Mouse (Mus musculus) bone marrow, adult 2 months (tissue): ENCODE measurements around the gene Fam217a. TPM values are rescaled to one million over a fixed set of nuclear protein-coding genes. Genes with fewer than 3 reads are reported as not detected.
"Not testable (repeated sequence)": the region's sequence is repeated elsewhere in the genome, so short reads cannot be mapped to it uniquely, and the experiment has no call there.

ENCODE experiments used
- H3K27ac ChIP-seq: fragments of 200-500 bp; 2 replicates; pipeline ENCODE4 v1.5.1; 2012; ENCODE audit warnings: low read depth, mild to moderate bottlenecking, control low read depth, inconsistent platforms, low read length; ENCODE audit not compliant: control insufficient read depth, poor library complexity, insufficient read depth
- H3K4me1 ChIP-seq: fragments of 200-500 bp; 2 replicates; pipeline ENCODE4 v1.6.1; 2011; ENCODE audit warnings: low read length; ENCODE audit not compliant: control insufficient read depth, insufficient read depth
- H3K4me3 ChIP-seq: fragments of 200-500 bp; replicated peaks from 2 replicates; pipeline ENCODE3; 2011; ENCODE audit warnings: mild to moderate bottlenecking, low read depth, low read length, control low read depth; ENCODE audit not compliant: control insufficient read depth
- CTCF ChIP-seq: fragments of 200-500 bp; IDR thresholded peaks from 2 replicates; pipeline ENCODE4 v1.5.1; 2011; ENCODE audit warnings: low read length, control low read depth; ENCODE audit not compliant: control insufficient read depth, insufficient read depth
- POLR2A ChIP-seq: fragments of 200-500 bp; IDR thresholded peaks from 2 replicates; pipeline ENCODE4 v1.6.1; 2011; ENCODE audit warnings: low read depth, mild to moderate bottlenecking, control low read depth, low read length, borderline replicate concordance; ENCODE audit not compliant: control insufficient read depth
- WGBS: fragments of 180-500 bp; shearing (Covaris S2); methylation state at CpG from one replicate; pipeline ENCODE4 v1.1.7; 2018; 5-methylcytosine and 5-hydroxymethylcytosine counted together
- polyA plus RNA-seq: library from polyadenylated mRNA; stranded (reverse); fragments of >200 nt; gene quantifications from 2 replicates; pipeline ENCODE4 v1.2.4, GENCODE M21; 2011; ENCODE audit warnings: low replicate concordance; ENCODE audit not compliant: missing spikeins, insufficient read depth, insufficient read length

The Fam217a gene
- polyA plus RNA-seq = not detected in 2 replicates

GRCm38 (mm10) chr13:34924210-34924609, at the start of gene Fam217a, which contains the start of gene 4933417A18Rik:
TSS of gene Fam217a (minus strand) at chr13:34924310.
TSS of gene 4933417A18Rik (plus strand) at chr13:34924409.
- TF ChIP-seq CTCF (no peak), POLR2A (no peak)
- WGBS = 71% methylated on average over 4 of the region's 4 CpGs
- H3K27ac ChIP-seq = no peak within 1 kb of the TSS
- no peak within 1 kb of the TSS for H3K4me3 ChIP-seq
- no peaks in the 10 kb centered on the region for H3K4me1 ChIP-seq

DNA sequence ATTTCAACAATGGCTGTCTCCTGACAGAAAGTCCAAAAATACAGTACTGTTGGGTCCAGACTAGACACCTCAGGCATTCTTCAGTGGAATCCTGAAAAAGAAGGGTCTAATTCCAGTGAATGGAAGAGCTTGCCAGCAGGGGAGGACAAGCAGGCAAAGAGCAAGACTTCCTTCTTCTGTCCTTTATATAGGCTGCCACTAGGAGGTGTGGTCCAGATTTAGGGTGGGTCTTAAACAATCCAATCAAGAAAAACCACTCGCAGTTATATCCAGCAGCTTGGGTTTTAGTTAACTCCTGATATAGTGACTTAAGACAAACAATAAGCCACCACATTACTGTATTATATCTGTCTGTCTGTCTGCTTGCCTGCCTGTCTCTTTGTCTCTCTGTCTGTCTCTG, 49.7 kb upstream of the Fam217a start:
- Histone ChIP-seq H3K4me3 (no peak overlapping the region), H3K27ac (no peak overlapping the region), H3K4me1 (no peaks in the 10 kb centered on the region)
- no peak for TF ChIP-seq CTCF
- 41% methylated on average over 1 of the region's 1 CpGs for WGBS

- 28% methylated on average over 1 of the region's 1 CpGs for whole genome bisulfite sequencing
- Histone ChIP-seq H3K4me1 (no peaks in the 10 kb centered on the region), H3K4me3 (no peak overlapping the region), H3K27ac (no peak overlapping the region)
- no peak for TF ChIP-seq POLR2A
These were observed 49.0 kb upstream of the Fam217a start for GRCm38 (mm10) chr13:34973149-34973548.

DNA sequence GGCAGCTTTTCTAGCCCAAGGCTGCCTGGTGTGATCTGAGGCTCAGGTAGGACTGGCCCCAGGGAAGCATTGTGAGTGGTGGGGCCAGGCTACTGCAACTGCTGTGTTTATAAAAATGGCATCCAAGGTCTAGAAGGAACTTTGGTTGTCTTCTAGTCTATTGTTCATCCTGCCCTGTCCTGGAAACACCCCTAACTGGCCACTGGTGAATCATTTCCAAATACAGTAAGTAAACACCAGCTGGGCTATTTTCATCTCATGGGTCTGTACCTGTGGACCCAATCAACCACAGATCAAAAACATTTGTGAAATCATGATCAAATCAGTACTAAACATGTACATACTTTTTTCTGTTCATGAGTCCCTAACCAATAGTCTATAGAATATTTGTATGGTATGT, 48.3 kb upstream of the Fam217a start:
- H3K4me3 ChIP-seq, H3K27ac ChIP-seq: not testable (repeated sequence)

DNA sequence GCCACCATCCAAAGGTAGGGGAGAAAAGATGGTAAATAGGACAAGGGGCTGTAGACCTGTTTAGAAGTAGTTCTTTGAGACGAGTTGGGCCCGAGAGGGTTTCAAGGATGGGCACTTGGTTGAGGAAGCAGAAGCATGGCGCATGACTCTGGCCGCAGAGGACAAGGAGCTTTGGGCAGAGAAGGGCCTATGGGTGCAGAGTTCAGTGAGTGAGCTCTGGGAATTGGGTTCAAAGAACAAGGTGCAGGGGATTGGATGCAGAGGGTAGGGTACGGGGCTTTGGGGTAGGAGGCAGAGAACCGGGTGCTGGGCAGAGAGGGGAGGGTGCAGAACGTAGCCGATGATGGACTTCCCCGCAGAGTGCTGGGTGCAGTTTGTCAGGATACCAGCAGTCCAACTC, 41.5 kb upstream of the Fam217a start:
- H3K27ac ChIP-seq, H3K4me3 ChIP-seq, H3K4me1 ChIP-seq: not testable (repeated sequence)
- WGBS = 78% methylated on average over 9 of the region's 9 CpGs

More for the DNA sequence above, 48.3 kb upstream of the Fam217a start:
- H3K4me1 ChIP-seq = not testable (repeated sequence)

DNA sequence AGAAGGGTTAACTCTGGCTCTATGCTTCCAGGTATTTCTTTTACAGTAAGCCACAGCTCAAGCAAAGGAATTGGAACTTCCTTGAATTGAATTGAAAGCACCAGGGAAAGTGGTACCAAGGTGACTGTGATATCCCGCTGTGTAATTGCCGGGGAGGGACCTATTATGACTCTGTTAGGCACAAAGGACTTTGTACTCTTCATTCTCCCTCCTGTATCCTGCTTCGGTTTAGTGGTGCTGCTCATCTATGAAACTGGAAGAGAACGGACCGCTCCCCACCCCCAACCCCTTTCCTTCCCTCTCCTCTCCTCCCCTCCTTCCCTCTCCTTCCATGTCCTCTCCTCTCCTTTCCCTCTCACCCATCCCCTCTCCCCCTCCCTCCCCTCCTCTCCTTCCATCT, 40.8 kb upstream of the Fam217a start:
- TF ChIP-seq CTCF (no peak), POLR2A (no peak)
- Histone ChIP-seq H3K4me3 (no peak overlapping the region), H3K4me1 (no peaks in the 10 kb centered on the region), H3K27ac (no peak overlapping the region)
- whole genome bisulfite sequencing = 17% methylated on average over 5 of the region's 5 CpGs

DNA sequence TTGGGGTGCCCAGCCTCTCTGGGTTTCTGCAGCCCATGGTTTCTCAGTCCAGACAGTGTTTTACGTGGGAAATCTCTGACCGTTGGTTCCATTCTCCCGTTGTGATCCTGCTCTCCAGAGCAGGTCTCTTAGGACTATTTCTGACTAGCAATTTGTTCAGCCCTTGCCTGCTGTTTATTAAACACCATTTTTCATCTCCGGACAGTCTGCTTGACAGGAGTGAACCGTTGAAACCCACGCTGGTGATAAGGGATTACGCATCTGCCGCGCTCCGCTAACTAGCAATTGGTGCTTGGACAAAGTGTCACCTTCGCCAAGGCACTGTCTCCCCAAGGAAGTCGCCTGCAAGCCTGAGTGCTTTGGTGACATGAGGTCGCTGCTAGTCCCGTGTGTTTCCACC, 40.3 kb upstream of the Fam217a start:
- Histone ChIP-seq H3K4me1 (no peaks in the 10 kb centered on the region), H3K4me3 (no peak overlapping the region), H3K27ac (no peak overlapping the region)
- 4% methylated on average over 14 of the region's 14 CpGs for WGBS
- no peak for TF ChIP-seq POLR2A
- no peak for TF ChIP-seq CTCF

- WGBS = 7% methylated on average over 32 of the region's 32 CpGs
- TF ChIP-seq CTCF = no peak
- TF ChIP-seq POLR2A = no peak
- Histone ChIP-seq H3K4me3 (no peak within 1 kb of the TSS), H3K4me1 (no peaks in the 10 kb centered on the region), H3K27ac (no peak within 1 kb of the TSS)
These were observed 39.6 kb upstream of the Fam217a start, which contains the start of gene Eci3 for GRCm38 (mm10) chr13:34963511-34964397. TSS of gene Eci3 (minus strand) at chr13:34963810.
